10 mouse cellular contexts compared by ENCODE assay signal in genomic region chr12:86814740-86815139, GRCm38 (mm10).
DNase-seq lines count a peak whose midpoint lies in the region; ATAC-seq and TF ChIP-seq lines count a peak whose summit lies in the region.
"Had no signal": no experiment of that assay in that cellular context is flagged by ENCODE, and none has a peak within 500 bp of the region (broad histone marks: within the 10 kb centered on the region; RNA-seq: fewer than 3 reads in every experiment).

No protein-coding gene starts in this region.

- H3K9ac ChIP-seq in intestine, embryonic 15.5 days = no peak overlapping the region
- H3K9ac ChIP-seq: embryonic facial prominence, embryonic 13.5 days had no signal

- TF ChIP-seq POLR2A in cerebellum, adult 2 months (IDR thresholded peaks at IDR 0.05; ENCODE audit: borderline replicate concordance, insufficient read depth, low read length) = no peak
- TF ChIP-seq POLR2A in olfactory bulb, adult 2 months (IDR thresholded peaks at IDR 0.05; ENCODE audit: insufficient read depth, low read depth, low read length) = no peak

- TF ChIP-seq CTCF in cerebellum, adult 2 months (IDR thresholded peaks at IDR 0.05; ENCODE audit: borderline replicate concordance, insufficient read depth, low read depth, low read length) = no peak
- TF ChIP-seq CTCF in olfactory bulb, adult 2 months (IDR thresholded peaks at IDR 0.05; ENCODE audit: insufficient read depth, low read depth, low read length) = no peak

- H3K4me3 ChIP-seq in cerebellum, adult 2 months (replicated peaks; ENCODE audit: insufficient read depth, low read depth, low read length) = no peak overlapping the region
- no peak overlapping the region for H3K4me3 ChIP-seq in limb, embryonic 10.5 days
- H3K4me3 ChIP-seq in olfactory bulb, adult 2 months (ENCODE audit: insufficient read depth, low read depth, low read length) = no peak overlapping the region
- no peak overlapping the region for H3K4me3 ChIP-seq in intestine, embryonic 15.5 days (replicated peaks)
- H3K4me3 ChIP-seq: embryonic facial prominence, embryonic 13.5 days had no signal

- no peaks in the 10 kb centered on the region for H3K27me3 ChIP-seq in cerebellum, adult 2 months (ENCODE audit: control insufficient read depth, insufficient read depth, low read length)
- no peaks in the 10 kb centered on the region for H3K27me3 ChIP-seq in limb, embryonic 10.5 days (ENCODE audit: low read depth, poor library complexity, severe bottlenecking)
- H3K27me3 ChIP-seq in intestine, embryonic 15.5 days (replicated peaks) = no peaks in the 10 kb centered on the region
- H3K27me3 ChIP-seq: embryonic facial prominence, embryonic 13.5 days had no signal

- H3K4me1 ChIP-seq in cerebellum, adult 2 months (ENCODE audit: control insufficient read depth, insufficient read depth, low read length) = peaks cover 46% of the 10 kb centered on the region
- H3K4me1 ChIP-seq in limb, embryonic 10.5 days = peaks cover 77% of the 10 kb centered on the region
- H3K4me1 ChIP-seq in olfactory bulb, adult 2 months (ENCODE audit: control insufficient read depth, insufficient read depth, low read length) = peaks cover 74% of the 10 kb centered on the region
- peaks cover 25% of the 10 kb centered on the region for H3K4me1 ChIP-seq in intestine, embryonic 15.5 days (replicated peaks)

- no peaks in the 10 kb centered on the region for H3K36me3 ChIP-seq in limb, embryonic 10.5 days
- H3K36me3 ChIP-seq in intestine, embryonic 15.5 days = no peaks in the 10 kb centered on the region
- H3K36me3 ChIP-seq: embryonic facial prominence, embryonic 13.5 days had no signal

- 0 out of 2 replicates have a peak overlapping the region, but pooled peaks have one; percentile 12 for H3K27ac ChIP-seq in cerebellum, adult 2 months (ENCODE audit: insufficient read depth, low read length)
- peak overlapping the region; percentile 88 for H3K27ac ChIP-seq in limb, embryonic 10.5 days
- H3K27ac ChIP-seq in olfactory bulb, adult 2 months (ENCODE audit: insufficient read depth, low read depth, low read length) = peak overlapping the region; percentile 94
- no peak overlapping the region for H3K27ac ChIP-seq in intestine, embryonic 15.5 days

- no peak overlapping the region for H3K4me2 ChIP-seq in intestine, embryonic 15.5 days (replicated peaks)
- H3K4me2 ChIP-seq: embryonic facial prominence, embryonic 13.5 days; heart, embryonic 11.5 days had no signal

- H3K9me3 ChIP-seq in limb, embryonic 10.5 days (replicated peaks) = no peaks in the 10 kb centered on the region
- H3K9me3 ChIP-seq in intestine, embryonic 15.5 days = no peaks in the 10 kb centered on the region
- H3K9me3 ChIP-seq: embryonic facial prominence, embryonic 13.5 days had no signal

- no peak for ATAC-seq in intestine, embryonic 15.5 days

- 83% methylated on average over 7 of the region's 7 CpGs for WGBS in cerebellum, adult 2 months
- WGBS in limb, embryonic 10.5 days = 87% methylated on average over 7 of the region's 7 CpGs
- 35% methylated on average over 7 of the region's 7 CpGs for WGBS in olfactory bulb, adult 2 months
- 88% methylated on average over 7 of the region's 7 CpGs for WGBS in intestine, embryonic 15.5 days

- DNase-seq in cerebellum, adult 2 months = no peak
- no peak for DNase-seq in cerebellum, adult 11 months
- peak; percentile 83 to 87 for DNase-seq in right cerebral cortex, postnatal 10 days (ENCODE audit: low spot score in 2 of 2)
- DNase-seq in right cerebral cortex, postnatal 36 days (ENCODE audit: low spot score in 2 of 2) = no peak
- DNase-seq in limb, embryonic 10.5 days (ENCODE audit: low spot score) = no peak
- no peak for DNase-seq in liver

Comparison
In these comparisons a context has a peak if more than half of its experiments do, and no peak if none do; other contexts are left out.
1. DNase-seq: peak in right cerebral cortex, postnatal 10 days (2 of 2); none in cerebellum, adult 2 months (0 of 2), cerebellum, adult 11 months (single experiment), right cerebral cortex, postnatal 36 days (0 of 2), limb, embryonic 10.5 days (single experiment) and liver (single experiment).